Mouse (Mus musculus): Measurements from ENCODE around the gene Pptc7.
A peak's percentile ranks its signal among the peaks of the same experiment; 100 is the strongest.
"Not testable (repeated sequence)": the region's sequence is repeated elsewhere in the genome, so short reads cannot be mapped to it uniquely, and the experiment has no call there.

Pptc7 gene

DNA sequence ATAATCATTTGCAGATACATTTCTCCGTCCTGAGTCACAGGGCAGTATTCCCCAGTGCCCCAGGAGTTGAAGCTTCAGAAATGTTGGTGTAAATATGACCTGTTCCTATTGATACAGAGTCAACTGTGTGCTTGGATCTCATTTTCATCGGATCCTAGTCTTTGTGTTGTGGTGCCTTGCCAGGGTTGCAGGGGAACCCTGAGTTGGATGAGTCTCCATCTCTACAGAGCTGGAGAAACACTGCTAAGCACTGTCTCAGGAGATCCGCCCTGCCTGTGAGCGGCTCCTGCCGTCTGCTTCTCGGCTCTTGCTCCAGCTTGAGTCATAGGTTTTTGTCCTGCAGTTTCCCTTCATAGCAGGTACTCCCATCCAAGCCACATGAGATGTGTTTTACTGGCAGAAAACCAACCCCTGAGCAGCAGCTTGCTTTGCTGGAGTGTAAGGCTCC is 15.9 kb downstream of the Pptc7 start:
- no peak for DNase-seq (ENCODE audit: low spot score in 2 of 2)

DNA sequence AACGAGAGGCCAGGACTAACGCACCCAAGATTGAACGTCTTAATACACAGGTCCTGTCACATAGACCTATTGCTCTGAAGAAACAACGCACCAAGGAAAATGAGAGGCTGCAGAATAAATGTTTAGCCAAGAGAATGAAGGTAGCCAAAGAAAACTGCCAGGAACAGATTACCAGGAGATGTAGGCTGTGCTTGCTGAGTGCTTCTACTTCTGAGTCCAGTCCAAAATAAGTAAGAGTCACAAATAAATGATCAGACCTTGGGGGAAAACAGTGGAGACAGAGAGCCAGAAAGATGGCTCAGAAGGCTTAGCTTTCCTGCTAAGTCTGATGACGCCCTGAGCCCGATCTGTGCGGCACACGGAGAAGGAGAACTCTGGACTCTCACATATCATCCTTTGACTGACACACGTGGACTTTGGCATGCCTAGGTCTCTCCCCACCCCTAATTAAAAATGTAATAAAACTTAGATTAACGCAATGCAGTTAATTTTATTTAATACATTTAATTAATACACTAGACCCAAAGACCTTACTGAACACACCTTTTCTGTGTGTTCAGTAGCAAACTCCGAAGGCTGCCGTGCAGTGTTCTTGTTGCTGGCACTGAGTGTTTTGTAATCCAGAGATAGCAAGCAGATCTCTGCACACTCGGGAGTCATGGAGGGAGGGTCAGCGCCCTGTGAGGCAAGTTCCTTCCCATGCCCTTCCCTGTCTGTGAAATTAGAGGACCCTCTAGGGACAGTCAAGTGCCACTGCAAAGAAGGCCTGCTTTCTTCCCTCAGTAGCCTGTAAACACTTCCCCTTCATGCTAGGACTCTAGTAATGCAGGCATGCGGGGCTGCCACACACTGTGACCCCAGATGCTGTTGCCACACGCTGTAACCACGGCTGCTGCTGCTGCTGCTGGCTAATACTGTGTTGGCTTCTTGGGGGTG is 18.9 kb downstream of the Pptc7 start:
- no peak for DNase-seq (ENCODE audit: low spot score in 2 of 2)

DNA sequence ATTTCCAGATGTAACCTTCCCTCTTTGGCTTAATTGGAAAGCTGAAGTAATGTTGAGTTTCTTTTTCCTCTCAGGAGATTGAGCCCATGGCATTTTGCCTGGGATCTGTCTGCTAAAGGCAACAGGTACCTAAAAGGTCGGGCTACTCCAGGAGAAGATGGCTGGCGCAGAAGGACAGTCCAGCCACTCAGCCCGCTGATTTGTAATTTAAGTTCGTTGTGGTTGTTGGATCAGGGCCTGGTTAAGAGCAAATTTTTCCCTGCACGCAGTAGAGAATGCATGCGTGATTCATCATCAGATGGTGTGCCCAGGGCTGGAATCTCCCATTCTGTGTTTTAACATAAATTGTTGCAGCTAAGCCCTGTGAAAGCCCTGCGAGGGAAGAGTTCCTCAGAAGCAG is 19.8 kb downstream of the Pptc7 start:
- no peak for DNase-seq (ENCODE audit: low spot score in 2 of 2)

DNA sequence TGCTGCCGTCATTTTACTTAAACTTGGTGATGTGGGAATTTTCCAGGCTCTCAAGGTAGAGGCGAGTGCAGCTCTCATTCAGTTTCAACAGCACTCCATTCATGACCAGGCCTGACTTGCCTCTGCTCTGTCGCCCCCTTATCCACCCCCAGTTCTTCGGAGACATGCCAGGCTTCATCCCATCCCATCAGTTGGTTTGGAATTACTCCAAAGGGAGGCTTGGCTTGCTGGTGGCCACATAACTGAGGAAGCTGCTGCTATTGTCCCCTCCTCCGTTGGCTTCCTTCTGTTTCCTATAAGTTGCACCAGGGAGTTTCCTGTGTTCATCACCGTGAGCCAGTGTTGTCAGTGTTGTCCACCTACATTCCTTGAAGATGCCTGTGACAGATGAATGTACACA is 20.4 kb downstream of the Pptc7 start:
- DNase-seq (ENCODE audit: low spot score in 2 of 2) = no peak

DNA sequence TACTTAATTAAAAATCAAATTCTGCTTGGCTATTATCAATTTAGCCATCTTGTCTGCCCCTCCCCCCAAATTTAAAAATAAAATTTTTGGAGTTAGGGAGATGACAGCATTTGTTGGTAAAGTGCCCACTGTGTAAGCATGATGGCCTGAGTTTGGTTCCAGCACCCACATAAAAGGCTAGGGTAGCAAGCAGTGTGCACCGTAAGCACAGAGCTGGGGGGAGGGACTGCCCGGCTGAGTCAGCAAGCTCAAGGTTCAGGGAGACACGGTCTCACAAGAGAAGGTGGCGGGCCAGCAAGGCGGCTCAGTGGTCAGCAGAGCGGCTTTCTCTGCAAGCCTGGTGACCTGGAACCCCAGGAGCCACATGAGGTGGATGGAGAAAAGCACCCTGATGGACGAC is 21.3 kb downstream of the Pptc7 start:
- DNase-seq (ENCODE audit: low spot score in 2 of 2) = no peak

DNA sequence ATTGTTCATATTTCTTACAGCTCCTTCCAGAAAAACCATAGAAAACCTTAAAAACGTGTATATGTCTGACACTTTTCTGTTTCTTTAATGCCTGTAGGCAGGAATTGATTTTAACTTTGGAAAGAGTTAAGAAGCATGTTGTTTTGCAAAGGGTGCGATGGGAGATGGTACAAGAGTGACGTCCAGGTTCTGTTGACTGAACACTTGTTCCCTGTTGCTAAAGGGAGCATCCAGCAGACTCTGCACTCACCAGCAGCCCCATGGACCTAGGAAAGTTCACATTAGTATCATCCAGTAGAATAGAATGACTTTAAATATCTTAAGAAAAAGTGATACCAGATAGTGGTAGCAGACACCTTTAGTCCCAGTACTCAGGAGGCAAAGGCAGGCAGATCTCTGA is 22.4 kb downstream of the Pptc7 start:
- no peak for DNase-seq (ENCODE audit: low spot score in 2 of 2)

DNA sequence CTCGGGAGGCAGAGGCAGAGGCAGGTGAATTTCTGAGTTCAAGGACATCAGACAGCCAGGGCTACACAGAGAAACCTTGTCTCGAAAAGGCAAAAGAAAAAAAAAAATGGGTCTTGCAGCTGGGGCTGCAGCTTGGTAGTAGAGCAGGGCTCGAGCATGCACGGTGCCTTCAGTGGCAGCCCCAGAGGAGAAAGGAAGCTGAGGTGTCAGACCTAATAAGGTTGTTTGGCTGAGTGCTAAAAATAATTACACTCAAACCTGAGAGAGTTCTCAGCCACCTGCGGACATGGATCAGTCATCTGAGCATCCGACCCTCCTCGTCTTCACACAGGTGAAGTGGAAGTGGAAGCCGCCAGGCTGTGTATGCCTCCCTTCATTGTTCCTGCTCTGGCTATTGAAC is 26.5 kb downstream of the Pptc7 start:
- DNase-seq (ENCODE audit: low spot score in 2 of 2) = no peak

DNA sequence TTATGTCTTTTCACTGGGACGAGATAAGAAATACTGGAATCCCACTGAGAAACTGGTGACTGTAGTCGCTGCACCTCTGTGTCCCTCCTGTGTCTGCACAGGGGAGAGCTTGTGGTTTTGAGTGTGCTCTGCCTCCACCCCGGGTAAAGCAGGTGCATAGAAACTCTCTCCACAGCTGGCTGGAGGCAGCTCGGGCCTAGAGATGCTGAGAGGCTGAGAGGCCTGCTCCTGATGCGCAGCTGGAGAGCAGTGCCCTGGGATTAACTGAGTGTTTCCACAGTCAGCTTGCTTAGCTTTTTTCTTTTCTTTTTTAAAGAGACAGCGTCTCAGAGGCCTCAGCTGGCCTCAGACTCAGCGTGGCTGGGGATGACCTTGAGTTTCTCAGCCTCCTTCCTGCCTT is 27.5 kb downstream of the Pptc7 start:
- DNase-seq (ENCODE audit: low spot score in 2 of 2) = no peak

DNA sequence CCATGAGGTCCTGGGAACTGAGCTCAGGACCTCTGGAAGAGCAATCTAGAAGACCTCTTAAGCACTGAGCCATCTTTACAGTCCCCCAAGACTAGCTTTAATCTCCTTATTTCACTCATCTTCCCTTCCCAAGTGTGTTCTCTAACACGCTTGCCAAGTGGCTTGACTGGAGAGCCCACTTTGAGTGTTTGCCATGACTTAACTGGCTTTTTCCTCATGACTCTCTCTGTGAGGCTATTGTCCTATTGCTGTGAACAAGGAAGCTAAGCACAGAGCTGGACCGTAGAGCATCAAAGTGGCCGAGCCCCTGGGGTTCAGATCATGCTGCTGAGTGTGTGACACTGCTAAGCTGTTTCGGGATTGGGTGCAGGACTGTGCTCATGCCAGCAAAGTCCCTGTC is 28.2 kb downstream of the Pptc7 start:
- no peak for DNase-seq (ENCODE audit: low spot score in 2 of 2)

DNA sequence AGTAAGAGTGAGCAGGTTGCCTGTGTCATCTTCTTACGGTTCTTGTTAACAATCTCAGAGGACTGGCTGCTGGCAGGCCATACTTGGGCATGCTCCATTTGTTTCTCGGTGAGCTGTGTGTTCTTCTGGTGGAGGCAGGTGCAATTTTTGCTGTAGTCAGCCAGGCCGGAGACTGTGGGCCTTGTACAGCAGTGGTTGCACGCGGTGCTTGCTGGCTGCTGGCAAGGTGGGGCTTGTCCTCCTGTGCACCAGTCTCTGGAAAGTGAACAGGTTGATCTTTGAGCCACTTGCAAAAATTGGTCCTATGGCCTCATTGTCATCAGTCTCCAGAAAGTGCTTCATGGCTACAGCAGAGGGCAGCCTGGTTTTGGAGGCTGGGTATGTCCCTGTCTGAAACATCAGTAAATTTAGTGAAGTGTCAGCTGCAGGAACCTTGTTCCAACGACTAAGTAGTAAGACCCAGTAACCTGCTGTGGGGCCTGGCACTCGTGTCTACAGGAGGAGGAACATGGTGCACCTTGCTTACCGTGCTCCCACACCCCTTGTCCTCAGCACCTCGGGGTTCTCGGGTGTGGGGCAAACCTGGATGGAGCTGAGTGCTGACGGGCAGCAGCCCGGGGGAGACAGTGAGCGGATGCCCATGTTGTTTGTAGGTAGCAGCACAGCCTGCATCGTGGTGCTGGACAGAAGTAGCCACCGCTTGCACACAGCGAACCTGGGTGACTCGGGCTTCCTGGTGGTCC is 28.9 kb downstream of the Pptc7 start:
- no peak for DNase-seq (ENCODE audit: low spot score in 2 of 2)

DNA sequence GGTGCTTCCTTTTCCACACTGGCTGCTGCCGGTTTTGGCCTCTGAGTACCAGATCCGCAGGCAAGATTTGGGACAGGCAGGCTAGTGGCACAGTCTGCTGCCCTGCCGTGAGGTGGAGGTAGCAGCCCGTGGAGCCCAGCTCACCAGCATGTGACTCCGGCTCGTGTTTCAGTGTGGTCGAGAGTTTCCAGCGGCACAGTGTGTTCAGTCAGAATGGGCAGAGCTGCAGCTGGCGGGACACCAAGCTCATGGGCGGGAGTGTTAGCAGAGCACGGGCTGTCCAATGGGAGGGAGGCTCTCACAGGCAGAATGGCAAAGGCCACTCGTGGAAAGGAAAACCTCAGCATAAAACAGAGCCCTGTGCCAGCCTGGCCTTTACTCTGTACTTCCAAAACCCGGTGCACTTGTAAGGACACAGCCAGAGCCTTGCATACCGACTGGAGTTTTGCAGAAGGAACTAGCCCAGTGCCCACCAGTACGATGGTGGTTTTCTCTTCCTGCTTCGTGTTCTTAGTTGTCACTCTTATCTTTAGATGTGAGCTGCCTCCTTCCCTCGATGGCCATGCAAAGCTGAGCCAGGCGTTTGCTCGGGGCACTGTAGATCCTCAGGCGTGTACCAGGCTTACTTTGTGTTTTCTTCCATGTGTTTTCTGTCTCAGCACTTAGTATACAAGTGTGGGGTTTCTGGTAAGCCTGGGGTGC is 31.0 kb downstream of the Pptc7 start:
- peak; percentile 70 to 71 for DNase-seq (ENCODE audit: low spot score in 2 of 2)

DNA sequence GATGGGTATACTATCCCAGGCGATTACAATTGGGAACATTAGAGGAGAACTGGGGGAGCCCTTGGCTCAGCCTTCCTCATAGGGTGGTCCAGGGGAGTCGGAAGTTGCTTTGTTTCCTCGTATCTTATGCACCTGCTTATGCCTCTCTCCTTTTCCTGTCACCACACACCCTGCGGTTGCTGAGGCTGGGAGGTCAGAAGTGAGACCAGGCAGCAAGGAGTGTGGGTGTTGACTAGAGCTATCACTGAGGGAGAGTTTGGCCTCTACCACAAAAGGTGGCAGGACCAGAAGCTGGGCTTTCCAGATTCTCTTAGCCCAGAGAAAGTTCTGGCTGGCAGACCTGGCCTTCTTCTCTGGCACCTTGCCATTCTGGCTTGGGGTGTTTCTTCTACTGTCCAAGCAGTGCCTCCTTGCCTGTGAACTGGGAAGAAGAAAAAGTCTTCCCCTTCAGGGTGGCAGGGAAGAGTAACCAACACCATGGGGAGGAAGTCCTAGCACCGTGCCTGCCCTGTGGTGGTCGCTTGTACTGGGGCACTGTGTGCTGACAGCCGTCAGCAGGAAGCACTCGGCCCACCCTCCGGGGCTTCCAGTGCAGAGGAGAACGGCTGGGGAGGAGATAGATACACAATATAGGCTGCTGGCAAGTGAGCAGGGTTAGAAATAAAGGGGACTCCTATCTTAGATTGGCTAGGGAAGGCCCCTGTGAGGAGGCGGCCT is 33.3 kb downstream of the Pptc7 start:
- no peak for DNase-seq (ENCODE audit: low spot score in 2 of 2)

DNA sequence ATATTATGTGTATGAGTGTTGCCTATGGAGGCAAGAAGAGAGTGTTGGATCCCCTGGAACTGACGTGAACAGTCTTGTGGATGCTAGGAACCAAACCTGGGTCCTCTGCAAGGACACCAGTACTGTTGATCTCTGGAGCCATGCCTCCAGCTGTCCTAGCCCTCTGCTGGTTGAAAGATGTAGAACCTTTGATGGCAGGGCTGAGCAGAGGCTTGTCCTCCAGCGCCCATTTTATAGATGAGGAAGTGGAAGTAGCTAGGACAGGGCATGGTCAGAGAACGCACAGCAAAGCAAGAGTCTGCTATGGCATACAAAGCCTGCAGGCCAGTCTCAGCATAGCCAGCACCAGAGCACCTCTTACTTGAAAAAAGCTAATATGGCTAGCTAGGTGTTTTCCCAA is 33.9 kb downstream of the Pptc7 start:
- DNase-seq (ENCODE audit: low spot score in 2 of 2) = no peak

DNA sequence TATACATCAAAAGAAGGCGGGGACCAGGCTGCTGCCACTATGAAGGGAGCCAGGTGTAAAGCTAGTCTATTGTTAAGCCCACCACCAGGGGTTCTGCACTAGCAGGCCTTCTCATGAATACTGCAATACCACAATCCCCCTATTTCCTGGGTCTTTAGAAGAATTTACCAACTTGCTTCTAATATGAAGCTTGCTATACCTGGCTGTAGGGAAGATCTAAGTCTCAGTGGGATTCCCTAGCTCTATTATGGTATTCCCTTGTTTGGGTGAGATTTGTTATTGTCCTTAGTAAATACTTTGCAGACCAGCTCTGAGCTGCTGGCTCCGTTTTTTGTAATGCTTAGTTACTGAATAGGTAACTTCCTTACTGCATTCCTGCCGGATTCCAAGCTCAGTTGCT is 34.8 kb downstream of the Pptc7 start:
- DNase-seq (ENCODE audit: low spot score in 2 of 2) = not testable (repeated sequence)

DNA sequence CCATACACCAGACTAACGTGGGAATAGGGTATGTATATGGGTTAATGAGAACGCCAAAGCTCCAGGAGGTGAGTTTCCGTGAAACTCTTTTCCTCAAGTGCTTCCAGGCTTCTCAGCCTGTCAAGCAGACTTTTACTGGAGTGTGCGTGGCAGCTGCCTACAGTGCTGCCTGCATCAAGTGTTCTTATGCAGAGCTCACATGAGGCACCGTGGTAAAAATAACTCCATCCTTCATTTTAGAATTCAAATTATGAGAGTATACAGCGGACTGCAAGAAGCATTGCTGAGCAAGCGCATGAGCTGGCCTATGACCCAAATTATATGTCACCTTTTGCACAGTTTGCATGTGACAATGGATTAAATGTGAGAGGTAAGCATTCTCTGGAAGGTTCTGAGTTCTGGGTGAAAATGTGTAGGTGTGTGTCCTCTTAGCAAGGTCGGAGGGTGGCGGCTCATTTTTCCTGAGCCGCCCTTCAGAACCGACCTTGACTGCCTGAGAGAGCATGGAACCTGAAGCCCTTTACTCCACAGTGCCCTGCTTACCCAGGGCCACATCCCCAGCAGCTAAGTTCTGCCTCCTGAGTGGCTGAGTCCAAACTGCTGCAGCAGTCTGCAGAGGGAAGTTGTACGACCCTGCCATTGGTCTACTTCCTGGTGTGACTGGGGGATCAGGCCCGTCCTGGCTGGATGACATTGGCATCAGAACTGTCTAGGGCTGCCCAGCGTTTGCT is 35.5 kb downstream of the Pptc7 start:
- no peak for DNase-seq (ENCODE audit: low spot score in 2 of 2)

DNA sequence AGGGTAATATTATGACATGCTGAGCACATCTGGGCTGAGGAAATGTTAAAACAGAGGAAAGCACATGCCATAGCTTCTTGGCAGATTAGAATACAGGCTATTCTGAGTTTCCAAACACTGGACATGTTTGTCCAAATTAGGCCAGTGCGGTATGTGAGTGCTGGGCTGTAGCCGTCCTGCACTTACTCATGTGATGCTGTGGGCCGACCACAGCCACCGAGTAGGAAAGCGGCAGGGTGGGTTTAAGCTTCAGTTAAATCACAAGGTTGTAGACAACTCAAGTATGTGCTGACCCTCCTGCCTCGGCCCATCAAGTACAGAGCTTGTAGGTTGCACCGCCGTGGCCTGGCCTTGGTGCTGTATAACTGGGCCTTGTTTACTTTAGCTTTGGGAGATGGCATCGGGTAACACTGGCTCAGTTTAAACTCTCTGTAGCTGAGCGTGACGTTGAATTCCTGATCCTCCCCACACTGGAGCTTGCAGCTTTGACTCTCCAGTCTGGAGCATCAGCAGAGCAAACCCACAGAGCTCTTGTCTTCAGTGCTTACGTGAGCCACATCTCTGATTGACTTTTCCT is 36.1 kb downstream of the Pptc7 start:
- no peak for DNase-seq (ENCODE audit: low spot score in 2 of 2)

DNA sequence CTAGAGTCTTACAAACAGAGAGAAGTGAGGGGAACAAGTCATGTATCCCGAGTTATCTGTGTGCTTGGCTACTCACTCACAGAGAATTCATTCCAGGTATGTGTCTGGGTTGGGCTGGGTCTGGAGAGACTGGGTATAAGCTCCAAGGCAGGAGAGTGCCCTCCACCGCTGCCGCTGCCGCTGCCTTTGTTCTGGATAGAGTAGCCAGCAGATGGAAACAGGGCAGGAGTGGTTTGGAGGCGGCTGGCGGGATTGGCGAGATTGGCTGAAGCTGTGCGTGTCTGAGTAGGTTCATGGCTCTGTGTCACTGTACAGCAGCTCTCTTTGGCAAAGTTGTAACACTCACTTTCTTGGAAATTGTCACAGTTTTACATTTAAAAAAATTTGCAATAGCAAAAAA is 39.4 kb downstream of the Pptc7 start:
- no peak for DNase-seq (ENCODE audit: low spot score in 2 of 2)

DNA sequence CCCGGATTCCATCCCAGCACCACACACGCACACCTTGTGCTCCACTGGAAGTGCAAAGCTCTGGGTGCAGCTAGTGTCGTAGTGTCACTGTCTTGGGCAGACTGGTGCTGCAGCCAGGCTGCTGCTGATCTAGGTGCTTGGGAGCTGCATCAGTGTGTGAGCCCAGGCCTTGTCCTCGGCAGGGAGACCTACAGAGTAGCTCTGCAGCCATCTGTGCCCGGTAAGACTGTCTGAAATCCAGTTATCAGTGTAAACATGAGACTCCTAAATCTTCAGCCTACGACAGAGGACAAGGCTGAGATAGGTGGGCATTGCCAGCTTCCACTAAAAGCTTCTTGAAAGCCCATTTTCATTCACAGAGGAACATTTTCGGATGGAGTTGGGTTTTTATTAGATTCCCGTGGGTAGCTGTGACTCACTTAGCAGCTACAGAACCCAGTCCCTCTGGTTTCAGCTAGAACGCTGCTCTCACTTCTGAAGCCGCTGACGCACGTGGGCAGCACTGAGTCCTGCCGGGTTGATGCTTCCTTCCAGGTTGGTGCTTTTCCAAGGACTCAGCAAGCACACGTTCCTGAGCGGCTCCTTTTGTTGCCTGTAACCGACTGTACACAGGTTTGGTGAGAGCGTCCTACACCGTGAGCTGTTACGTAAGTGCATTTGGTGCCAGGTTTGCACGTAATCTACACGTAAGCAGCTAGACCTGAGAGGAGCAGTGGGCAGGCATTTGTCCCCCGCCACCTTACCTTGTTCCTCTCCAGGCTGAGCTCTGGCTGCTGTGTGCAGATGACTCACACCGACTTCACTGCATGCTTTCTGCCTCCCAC is 40.7 kb downstream of the Pptc7 start:
- DNase-seq (ENCODE audit: low spot score in 2 of 2) = peak; percentile 46 to 59

DNA sequence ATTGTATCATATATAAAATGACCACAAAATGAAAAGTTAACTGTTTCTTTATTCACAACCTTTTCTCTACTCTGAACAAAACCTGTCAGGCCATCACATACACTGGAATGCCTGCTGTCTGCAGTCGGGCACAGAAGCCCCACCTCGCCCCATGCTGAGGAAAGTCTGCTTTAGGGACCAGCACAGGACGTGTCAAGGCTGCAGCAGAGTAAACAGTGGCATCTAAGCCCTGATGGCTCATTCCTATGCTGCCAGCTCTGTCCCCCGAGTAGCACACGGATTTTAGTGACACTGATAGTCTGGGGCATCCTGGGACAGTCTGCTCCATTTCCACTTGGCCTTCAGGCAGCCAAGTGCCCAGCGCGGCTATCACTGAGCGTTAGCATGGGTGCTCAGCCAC is 41.3 kb downstream of the Pptc7 start:
- DNase-seq (ENCODE audit: low spot score in 2 of 2) = no peak

DNA sequence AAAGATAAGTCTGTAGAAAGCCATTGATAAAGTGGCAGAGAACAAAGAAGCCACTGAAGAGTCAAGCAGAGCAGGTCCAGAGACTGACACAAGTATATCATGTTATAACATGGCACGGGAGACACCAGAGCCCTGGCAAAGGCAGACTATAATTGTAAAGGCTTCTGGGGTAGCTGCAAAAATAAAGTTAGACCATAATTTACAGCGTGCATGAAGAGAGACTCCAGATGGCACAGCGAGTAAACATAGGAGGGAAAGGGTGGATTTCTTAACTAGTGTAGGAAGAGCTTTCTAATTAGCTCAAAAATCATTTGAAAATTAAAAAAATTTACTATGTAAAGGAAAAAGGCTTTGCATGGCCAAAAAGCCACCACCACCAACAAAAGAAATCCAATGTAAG is 43.1 kb downstream of the Pptc7 start:
- no peak for DNase-seq (ENCODE audit: low spot score in 2 of 2)

Data from frontal cortex, postnatal 25 days (tissue).